Mouse (Mus musculus) heart, embryonic 11.5 days (tissue): ENCODE results near the gene Cish. TPM values are rescaled to one million over a fixed set of nuclear protein-coding genes. Genes with fewer than 3 reads are reported as not detected.

Experiments used
- ATAC-seq: fragments of 200-750 bp; cut with Nextera tagmentation; replicated peaks from 2 replicates; pipeline ENCODE4 v1.8.0; 2017; ENCODE audit warnings: moderate library complexity; ENCODE audit not compliant: insufficient number of reproducible peaks, low FRiP score, low TSS enrichment
- H3K27ac ChIP-seq: fragments of 300-500 bp; sonication (generic); 2 replicates; pipeline ENCODE4 v1.5.1; 2014; ENCODE audit warnings: mild to moderate bottlenecking, low read depth, low read length
- H3K27me3 ChIP-seq: fragments of 300-500 bp; sonication (generic); 2 replicates; pipeline ENCODE4 v1.6.1; 2014; ENCODE audit warnings: mild to moderate bottlenecking, low read length, mixed read lengths; ENCODE audit not compliant: control insufficient read depth, insufficient read depth
- H3K36me3 ChIP-seq: fragments of 300-500 bp; sonication (generic); 2 replicates; pipeline ENCODE4 v1.6.1; 2014; ENCODE audit warnings: mild to moderate bottlenecking, low read length, moderate library complexity, mixed read lengths; ENCODE audit not compliant: control insufficient read depth, insufficient read depth
- H3K4me1 ChIP-seq: fragments of 300-500 bp; sonication (generic); 2 replicates; pipeline ENCODE4 v1.6.1; 2014; ENCODE audit warnings: low read length; ENCODE audit not compliant: control insufficient read depth, insufficient read depth
- H3K4me2 ChIP-seq: fragments of 300-500 bp; sonication (generic); 2 replicates; pipeline ENCODE4 v1.6.1; 2014; ENCODE audit warnings: mild to moderate bottlenecking, moderate library complexity
- H3K4me3 ChIP-seq: fragments of 300-500 bp; sonication (generic); 2 replicates; pipeline ENCODE4 v1.5.1; 2014; ENCODE audit warnings: low read depth, low read length
- H3K9ac ChIP-seq: fragments of 300-500 bp; sonication (generic); 2 replicates; pipeline ENCODE4 v1.6.1; 2014; ENCODE audit warnings: mild to moderate bottlenecking, low read depth, low read length, moderate library complexity
- H3K9me3 ChIP-seq: fragments of 300-500 bp; sonication (generic); replicated peaks from 2 replicates; pipeline ENCODE4 v1.6.1; 2016; ENCODE audit warnings: low read length; ENCODE audit not compliant: control insufficient read depth
- WGBS: fragments of 180-500 bp; shearing (Covaris S2); extraction: QIAGEN DNeasy Blood & Tissue Kit; methylation state at CpG from one replicate; pipeline ENCODE4 v1.1.7; 2014; ENCODE audit not compliant: insufficient replicate concordance; 5-methylcytosine and 5-hydroxymethylcytosine counted together
- polyA plus RNA-seq: library from polyadenylated mRNA; unstranded; fragments of >200 nt; fragmentation: Nextera tagmentation; extraction: Ambion mirVana; gene quantifications from 2 replicates; pipeline ENCODE4 v1.2.1, GENCODE M21; 2014

Gene Cish
- polyA plus RNA-seq, 1 experiment from 2014 or later: 7.7 TPM

DNA sequence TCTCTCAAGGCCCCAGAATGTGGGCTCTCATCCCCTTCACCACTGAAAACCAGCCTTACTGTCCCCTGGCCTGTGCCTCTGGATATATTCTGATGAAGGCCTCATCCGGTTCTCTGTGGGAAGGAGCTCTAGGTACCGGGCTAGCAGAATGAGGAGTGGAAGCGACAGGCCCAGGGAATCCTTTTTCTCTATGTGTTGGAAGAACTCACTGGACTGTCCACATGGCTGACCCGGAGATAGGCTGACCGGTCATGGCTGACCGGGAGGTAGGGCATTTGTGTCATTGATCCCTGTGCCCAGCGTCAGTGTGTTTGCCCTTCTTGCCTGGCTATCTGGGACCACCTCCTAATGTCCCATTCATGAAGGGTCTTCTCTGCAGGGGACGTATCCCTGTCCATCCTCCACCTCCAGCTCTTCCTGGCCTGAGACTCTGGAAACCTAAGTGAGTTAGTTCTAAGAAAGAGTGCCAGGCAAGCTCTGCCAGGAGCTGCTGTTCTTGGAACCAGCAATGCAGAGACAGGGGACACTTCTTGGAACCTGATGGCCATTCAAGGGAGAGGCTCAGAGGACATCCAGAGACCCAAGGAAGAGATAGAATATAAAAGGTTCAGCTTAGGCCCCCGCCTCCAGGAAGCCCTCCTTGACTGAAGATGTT is 12.6 kb downstream of the Cish start:
- no peaks in the 10 kb centered on the region for H3K9me3 ChIP-seq
- peaks cover 32% of the 10 kb centered on the region for H3K4me1 ChIP-seq
- H3K27me3 ChIP-seq: no peaks in the 10 kb centered on the region
- H3K27ac ChIP-seq: peak overlapping the region; percentile 46; the same call in 1 of the 2 replicates
- no peaks in the 10 kb centered on the region for H3K36me3 ChIP-seq
- no peak overlapping the region for H3K4me2 ChIP-seq
- H3K9ac ChIP-seq: no peak overlapping the region
- H3K4me3 ChIP-seq: no peak overlapping the region
- no peak for ATAC-seq
- 89% methylated on average over 9 of the region's 9 CpGs for WGBS

DNA sequence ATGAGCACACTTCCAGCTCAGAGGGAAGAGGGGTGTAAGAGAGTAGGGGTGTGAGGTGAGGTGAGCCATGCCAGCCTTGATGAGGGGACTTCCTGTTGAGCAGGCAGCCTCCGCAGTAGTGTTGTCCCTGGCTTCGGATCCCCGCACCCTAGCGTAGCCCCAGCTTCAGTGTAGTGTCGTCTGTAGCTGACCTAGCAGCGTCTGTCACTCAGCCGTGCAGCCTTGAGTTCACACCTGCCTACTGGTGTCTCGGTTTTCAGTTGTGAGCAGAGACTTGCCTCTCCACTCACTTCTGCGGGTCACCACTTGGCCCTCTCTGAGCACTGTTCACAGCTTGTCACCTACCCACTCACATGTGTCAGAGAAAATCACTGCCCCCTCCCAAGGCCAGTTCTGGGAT is 13.3 kb downstream of the Cish start:
- Histone ChIP-seq H3K9ac (no peak overlapping the region), H3K9me3 (no peaks in the 10 kb centered on the region), H3K36me3 (no peaks in the 10 kb centered on the region), H3K4me3 (no peak overlapping the region), H3K4me2 (no peak overlapping the region), H3K27me3 (no peaks in the 10 kb centered on the region), H3K4me1 (peaks cover 32% of the 10 kb centered on the region), H3K27ac (no peak overlapping the region)
- ATAC-seq: no peak
- 68% methylated on average over 9 of the region's 9 CpGs for WGBS

DNA sequence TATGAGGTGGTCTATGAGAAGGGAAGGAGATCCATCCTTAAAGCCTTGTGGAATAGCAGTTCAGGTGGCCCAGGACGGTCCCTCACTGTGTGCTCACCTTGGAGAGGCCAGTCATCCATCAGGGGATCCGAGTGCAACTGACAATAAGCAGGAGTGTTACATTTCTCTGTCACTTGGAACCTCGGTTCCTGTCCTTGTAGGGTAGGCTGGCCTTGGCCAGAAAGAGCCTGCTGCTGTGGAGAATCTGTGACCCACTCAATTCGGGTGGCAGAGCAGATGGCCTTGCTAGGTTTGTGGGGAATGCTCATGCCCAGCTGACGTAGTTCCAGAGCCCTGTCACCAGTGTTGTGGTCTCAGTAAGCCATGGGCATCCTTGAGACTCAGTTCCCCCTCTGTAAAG is 13.8 kb downstream of the Cish start:
- no peak overlapping the region for H3K9ac ChIP-seq
- WGBS: 58% methylated on average over 5 of the region's 5 CpGs
- no peak overlapping the region for H3K27ac ChIP-seq
- no peak overlapping the region for H3K4me2 ChIP-seq
- no peaks in the 10 kb centered on the region for H3K27me3 ChIP-seq
- H3K4me3 ChIP-seq: no peak overlapping the region
- H3K36me3 ChIP-seq: no peaks in the 10 kb centered on the region
- peaks cover 32% of the 10 kb centered on the region for H3K4me1 ChIP-seq
- ATAC-seq: no peak
- H3K9me3 ChIP-seq: no peaks in the 10 kb centered on the region

DNA sequence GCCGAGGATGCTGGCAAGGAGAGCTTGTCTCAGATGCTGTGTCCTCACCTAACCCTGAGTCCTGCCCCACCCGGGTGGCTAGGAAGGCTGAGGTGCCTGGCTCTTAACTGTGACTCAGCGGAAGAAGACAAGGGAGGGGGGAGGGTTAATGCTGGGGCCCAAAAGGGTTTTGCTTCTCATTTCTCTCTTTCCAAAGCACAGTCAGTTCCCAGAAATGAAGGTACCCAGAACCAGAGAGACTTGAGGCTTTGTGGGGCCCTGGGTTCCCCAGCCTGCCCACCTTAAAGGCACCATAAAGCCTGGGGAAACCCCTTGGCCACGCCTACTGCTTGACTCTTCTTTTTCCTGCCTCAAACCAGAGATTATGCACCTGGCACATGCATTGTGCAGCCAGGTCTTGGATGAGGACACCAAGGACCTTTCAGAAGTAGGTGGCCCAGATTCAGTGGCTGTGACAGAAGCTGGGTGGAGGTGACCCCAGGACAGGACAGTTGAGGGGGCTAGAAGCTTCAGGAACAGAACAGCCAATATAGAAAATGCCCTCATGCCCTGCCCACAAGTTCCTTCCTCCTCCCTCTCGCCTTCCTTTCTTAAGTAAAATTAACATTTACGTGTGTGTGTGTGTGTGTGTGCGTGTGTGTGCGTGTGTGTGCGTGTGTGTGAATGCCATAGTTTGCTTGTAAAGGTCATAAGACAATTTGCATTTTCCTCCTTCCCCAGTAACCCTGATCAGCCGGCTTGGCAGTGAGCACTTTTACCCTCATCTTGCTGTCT is 17.2 kb downstream of the Cish start:
- Histone ChIP-seq H3K27me3 (no peaks in the 10 kb centered on the region), H3K4me1 (peaks cover 12% of the 10 kb centered on the region), H3K4me2 (peak overlapping the region; percentile 19; the same call in 1 of the 2 replicates), H3K9ac (no peak overlapping the region), H3K9me3 (no peaks in the 10 kb centered on the region), H3K4me3 (no peak overlapping the region), H3K36me3 (no peaks in the 10 kb centered on the region), H3K27ac (no peak overlapping the region)
- 0 out of 2 replicates have a peak, but pooled peaks have one; percentile 55 for ATAC-seq
- WGBS: 67% methylated on average over 10 of the region's 10 CpGs

DNA sequence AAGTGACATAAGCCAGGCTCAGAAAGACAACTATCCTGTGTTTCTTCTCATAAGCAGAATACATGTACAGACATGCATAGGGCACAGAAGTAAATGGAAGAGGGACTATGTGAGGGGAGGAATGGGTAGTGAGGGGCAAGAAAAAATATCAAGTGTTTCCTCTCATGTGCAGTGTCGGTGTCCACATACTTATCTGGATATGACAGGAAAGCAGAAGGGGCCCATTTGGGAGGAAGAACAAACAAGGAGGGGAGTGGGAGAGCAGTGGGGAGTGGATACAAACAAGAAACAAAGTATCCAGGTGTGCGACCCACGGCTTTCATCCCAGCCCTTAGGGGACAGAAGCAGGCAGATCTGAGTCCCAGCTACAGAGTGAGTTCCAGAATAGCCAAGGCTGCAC is 18.1 kb downstream of the Cish start:
- Histone ChIP-seq H3K9me3 (no peaks in the 10 kb centered on the region), H3K4me2 (no peak overlapping the region), H3K27ac (no peak overlapping the region), H3K4me3 (no peak overlapping the region), H3K27me3 (no peaks in the 10 kb centered on the region), H3K4me1 (peaks cover 8% of the 10 kb centered on the region; the same call in 1 of the 2 replicates), H3K9ac (no peak overlapping the region), H3K36me3 (no peaks in the 10 kb centered on the region)
- no peak for ATAC-seq
- whole genome bisulfite sequencing: 68% methylated on average over 3 of the region's 3 CpGs

DNA sequence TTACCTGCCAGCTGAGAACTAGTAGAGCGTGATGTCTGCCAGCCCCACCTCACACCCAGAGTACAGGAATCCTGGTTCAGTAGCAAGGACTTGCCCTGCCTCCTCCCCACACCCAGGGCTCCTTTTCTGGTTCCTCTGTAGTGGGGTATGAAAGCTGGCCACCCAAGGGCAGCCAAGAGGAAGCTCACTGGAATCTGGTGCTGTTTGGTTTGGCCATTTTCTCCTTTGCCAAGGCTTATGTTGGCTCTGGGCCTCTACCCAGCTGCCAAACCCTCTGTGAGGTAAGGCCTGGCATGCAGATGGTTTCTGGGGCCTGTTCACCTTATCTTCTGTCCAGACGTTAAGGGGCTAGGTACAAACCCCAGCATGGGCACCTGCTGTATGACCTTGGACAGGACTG is 20.0 kb downstream of the Cish start:
- 0 out of 2 replicates have a peak, but pooled peaks cover 2% of the 10 kb centered on the region for H3K4me1 ChIP-seq
- H3K4me3 ChIP-seq: no peak overlapping the region
- H3K9me3 ChIP-seq: no peaks in the 10 kb centered on the region
- H3K4me2 ChIP-seq: no peak overlapping the region
- H3K27me3 ChIP-seq: no peaks in the 10 kb centered on the region
- no peaks in the 10 kb centered on the region for H3K36me3 ChIP-seq
- no peak overlapping the region for H3K27ac ChIP-seq
- H3K9ac ChIP-seq: no peak overlapping the region
- WGBS: 69% methylated on average over 2 of the region's 2 CpGs
- no peak for ATAC-seq

DNA sequence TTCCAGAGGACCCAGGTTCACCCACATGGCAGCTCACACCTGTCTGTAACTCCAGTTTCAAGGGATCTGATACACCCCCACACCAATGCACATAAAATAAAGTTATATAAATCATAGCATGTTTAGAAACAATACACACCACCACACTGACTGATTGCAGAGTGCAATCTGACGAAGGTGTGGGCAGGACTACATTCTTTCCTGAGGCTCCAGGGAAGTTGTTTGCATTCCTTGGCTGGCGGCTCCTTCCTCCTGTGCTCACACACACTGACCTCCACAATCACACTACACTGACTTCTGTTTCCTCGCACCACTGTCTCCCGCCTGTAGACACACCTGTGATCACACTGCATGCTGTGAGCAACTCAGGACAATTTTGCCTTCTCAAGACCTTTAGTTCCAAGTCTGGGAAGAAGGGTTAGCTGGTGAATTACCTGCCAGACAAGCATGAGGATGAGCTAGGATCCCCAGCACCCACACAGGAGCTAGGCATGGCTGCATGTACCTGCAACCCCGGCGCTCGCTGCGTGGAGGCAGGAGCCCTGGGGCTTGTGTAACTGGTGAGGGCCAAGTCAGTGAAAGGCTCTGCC is 26.7 kb downstream of the Cish start:
- no peaks in the 10 kb centered on the region for H3K4me1 ChIP-seq
- H3K9ac ChIP-seq: no peak overlapping the region
- peaks cover 4% of the 10 kb centered on the region; the same call in 1 of the 2 replicates for H3K36me3 ChIP-seq
- WGBS: 71% methylated on average over 8 of the region's 8 CpGs
- H3K9me3 ChIP-seq: no peaks in the 10 kb centered on the region
- no peak for ATAC-seq
- H3K4me2 ChIP-seq: no peak overlapping the region
- H3K27ac ChIP-seq: no peak overlapping the region
- H3K4me3 ChIP-seq: no peak overlapping the region
- no peaks in the 10 kb centered on the region for H3K27me3 ChIP-seq

DNA sequence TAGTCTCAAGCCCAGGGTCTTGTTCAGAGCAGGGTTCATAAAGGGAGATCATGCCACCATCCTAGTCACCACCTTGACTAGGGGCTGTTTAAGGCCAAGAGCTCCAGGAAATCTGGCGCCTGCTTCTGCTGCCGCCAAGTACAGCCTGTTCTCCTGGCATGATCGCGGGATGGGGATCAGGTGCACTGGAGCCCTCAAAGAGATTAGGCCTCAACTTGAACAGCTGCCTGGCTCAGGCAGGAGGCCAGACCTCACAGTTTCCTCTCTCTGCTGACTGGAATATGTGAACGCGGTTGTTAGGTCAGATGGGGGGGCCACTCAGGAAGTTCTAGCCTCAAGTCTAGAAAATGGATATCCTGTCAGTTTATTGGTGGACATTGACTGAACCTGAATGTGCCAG is 27.7 kb downstream of the Cish start:
- no peaks in the 10 kb centered on the region for H3K9me3 ChIP-seq
- H3K9ac ChIP-seq: no peak overlapping the region; the same call in 1 of the 2 replicates
- no peak overlapping the region for H3K27ac ChIP-seq
- no peak for ATAC-seq
- H3K4me3 ChIP-seq: no peak overlapping the region
- WGBS: 70% methylated on average over 6 of the region's 6 CpGs
- no peak overlapping the region for H3K4me2 ChIP-seq
- H3K27me3 ChIP-seq: no peaks in the 10 kb centered on the region
- H3K36me3 ChIP-seq: peaks cover 4% of the 10 kb centered on the region; the same call in 1 of the 2 replicates
- H3K4me1 ChIP-seq: no peaks in the 10 kb centered on the region; the same call in 1 of the 2 replicates
